Mouse (Mus musculus) forebrain, postnatal 0 days (tissue): ENCODE data around the gene Zfp12. TPM values are rescaled to one million over a fixed set of nuclear protein-coding genes. Genes with fewer than 3 reads are reported as not detected.
"Not testable (repeated sequence)": the region's sequence is repeated elsewhere in the genome, so short reads cannot be mapped to it uniquely, and the experiment has no call there.

Experiments
- ATAC-seq: fragments of 200-750 bp; cut with Nextera tagmentation; 2 replicates; pipeline ENCODE4 v1.8.0; 2017; ENCODE audit warnings: mild to moderate bottlenecking, moderate library complexity
- DNase-seq: peaks from one replicate; pipeline ENCODE4 v3.0.0-alpha.2; 2015
- H3K27ac ChIP-seq: fragments of 300-500 bp; sonication (generic); 2 replicates; pipeline ENCODE4 v1.5.1; 2014; ENCODE audit warnings: low read depth, mild to moderate bottlenecking, antibody characterized with exemption, low read length, moderate library complexity, mixed read lengths
- H3K27me3 ChIP-seq: fragments of 300-500 bp; sonication (generic); 2 replicates; pipeline ENCODE4 v1.6.1; 2014; ENCODE audit warnings: mild to moderate bottlenecking, low read length, mixed read lengths; ENCODE audit not compliant: insufficient read depth
- H3K36me3 ChIP-seq: fragments of 300-500 bp; sonication (generic); 2 replicates; pipeline ENCODE4 v1.6.1; 2014; ENCODE audit warnings: mild to moderate bottlenecking, moderate library complexity; ENCODE audit not compliant: insufficient read depth
- H3K4me1 ChIP-seq: fragments of 300-500 bp; sonication (generic); 2 replicates; pipeline ENCODE4 v1.6.1; 2014; ENCODE audit warnings: antibody characterized with exemption; ENCODE audit not compliant: insufficient read depth
- H3K4me2 ChIP-seq: fragments of 300-500 bp; sonication (generic); 2 replicates; pipeline ENCODE4 v1.6.1; 2014; ENCODE audit warnings: low read depth, mild to moderate bottlenecking, moderate library complexity
- H3K4me3 ChIP-seq: fragments of 300-500 bp; sonication (generic); 2 replicates; pipeline ENCODE4 v1.5.1; 2014; ENCODE audit warnings: low read depth, low read length, mixed read lengths
- H3K9ac ChIP-seq: fragments of 300-500 bp; sonication (generic); 2 replicates; pipeline ENCODE4 v1.6.1; 2014; ENCODE audit warnings: mild to moderate bottlenecking
- H3K9me3 ChIP-seq: fragments of 300-500 bp; sonication (generic); 2 replicates; pipeline ENCODE4 v1.6.1; 2016; ENCODE audit warnings: low read length
- CTCF ChIP-seq: sonication (generic); IDR thresholded peaks from 2 replicates; pipeline ENCODE4 v1.5.1; 2016; ENCODE audit warnings: antibody characterized with exemption, control low read depth, low read depth
- WGBS: fragments of 180-500 bp; shearing (Covaris S2); extraction: QIAGEN DNeasy Blood & Tissue Kit; methylation state at CpG from one replicate; pipeline ENCODE4 v1.1.7; 2014; 5-methylcytosine and 5-hydroxymethylcytosine counted together
- polyA plus RNA-seq: library from polyadenylated mRNA; unstranded; fragments of >200 nt; fragmentation: Nextera tagmentation; extraction: Ambion mirVana; gene quantifications from 2 replicates; pipeline ENCODE4 v1.2.1, GENCODE M21; 2015
- total RNA-seq: library from RNA; depleted of rRNA; stranded (reverse); fragments of >200 nt; gene quantifications from 2 replicates; pipeline ENCODE4 v1.2.3, GENCODE M21; 2014; rRNA removed

Gene Zfp12
- total RNA-seq (35.2 and 37.1 TPM in 2 replicates), polyA plus RNA-seq (11.9 and 14.0 TPM in 2 replicates)

DNA sequence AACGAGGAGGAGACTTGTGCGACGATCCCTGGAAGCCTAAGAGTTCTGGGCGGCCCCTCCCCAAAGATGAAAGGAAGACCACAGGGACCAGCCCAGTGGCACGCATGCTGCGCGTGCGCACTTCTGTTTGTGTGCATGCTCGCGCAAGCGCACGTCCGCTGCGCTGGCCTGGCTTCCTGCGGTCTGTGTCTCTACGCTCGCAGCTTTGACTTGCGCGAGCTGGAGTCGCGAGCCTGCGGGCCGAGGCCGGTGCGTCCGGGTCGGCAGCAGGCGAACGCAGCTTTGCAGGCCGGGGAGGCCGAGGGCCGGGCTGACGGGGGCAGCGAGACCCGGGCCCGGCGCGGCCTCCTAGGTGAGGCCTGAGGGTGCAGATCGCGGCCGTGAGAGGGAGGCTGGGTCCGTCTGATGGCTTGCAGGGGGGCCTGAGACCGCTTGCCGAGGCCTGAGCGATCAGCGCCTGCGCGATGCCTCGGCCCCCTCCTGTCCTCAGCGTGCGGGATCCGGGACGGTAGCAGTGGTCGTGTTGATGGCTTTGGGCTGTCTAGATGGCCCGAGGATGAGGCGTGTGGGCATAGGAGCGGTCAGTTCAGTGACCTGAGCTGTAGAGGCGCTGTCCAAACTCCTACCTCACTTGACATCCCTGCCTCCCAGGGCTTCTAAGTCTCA is at the start of gene Zfp12:
Zfp12 (plus strand) TSS at position 136 of the 666 bp plus-strand sequence.
- peaks cover 25% of the 10 kb centered on the region for H3K36me3 ChIP-seq
- H3K4me3 ChIP-seq, result peak within 1 kb of the TSS; percentile 94
- peak within 1 kb of the TSS; percentile 98 for H3K9ac ChIP-seq
- DNase-seq (peak; percentile 98), ATAC-seq (peak; percentile 99)
- H3K27me3 ChIP-seq, result no peaks in the 10 kb centered on the region
- peak within 1 kb of the TSS; percentile 97 for H3K27ac ChIP-seq
- peak; percentile 38 for TF ChIP-seq CTCF
- WGBS, result under 1% methylated on average over 58 of the region's 58 CpGs
- peak within 1 kb of the TSS; percentile 77 for H3K4me2 ChIP-seq
- peaks cover 6% of the 10 kb centered on the region; the same call in 1 of the 2 replicates for H3K4me1 ChIP-seq
- no peaks in the 10 kb centered on the region for H3K9me3 ChIP-seq

DNA sequence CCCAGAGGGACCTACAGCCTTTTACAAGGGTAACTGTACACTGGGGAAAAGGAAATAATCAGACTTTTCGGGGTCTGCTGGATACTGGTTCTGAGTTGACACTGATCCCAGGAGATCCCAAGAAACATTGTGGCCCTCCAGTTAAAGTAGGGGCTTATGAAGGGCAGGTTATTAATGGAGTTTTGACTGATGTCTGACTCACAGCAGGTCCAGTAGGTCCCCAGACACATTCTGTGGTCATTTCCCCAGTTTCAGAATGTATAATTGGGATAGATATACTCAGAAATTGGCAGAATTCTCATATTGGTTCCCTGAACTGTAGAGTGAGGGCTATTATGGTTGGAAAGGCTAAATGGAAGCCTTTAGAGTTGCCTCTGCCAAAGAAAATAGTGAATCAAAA is 46.9 kb upstream of the Zfp12 start:
- H3K4me1 ChIP-seq, DNase-seq, H3K9me3 ChIP-seq, H3K27me3 ChIP-seq, H3K4me2 ChIP-seq, H3K4me3 ChIP-seq, H3K27ac ChIP-seq, H3K9ac ChIP-seq, ATAC-seq, H3K36me3 ChIP-seq: not testable (repeated sequence)
- no CpG with 5 or more reads among the region's 1 CpGs for WGBS

DNA sequence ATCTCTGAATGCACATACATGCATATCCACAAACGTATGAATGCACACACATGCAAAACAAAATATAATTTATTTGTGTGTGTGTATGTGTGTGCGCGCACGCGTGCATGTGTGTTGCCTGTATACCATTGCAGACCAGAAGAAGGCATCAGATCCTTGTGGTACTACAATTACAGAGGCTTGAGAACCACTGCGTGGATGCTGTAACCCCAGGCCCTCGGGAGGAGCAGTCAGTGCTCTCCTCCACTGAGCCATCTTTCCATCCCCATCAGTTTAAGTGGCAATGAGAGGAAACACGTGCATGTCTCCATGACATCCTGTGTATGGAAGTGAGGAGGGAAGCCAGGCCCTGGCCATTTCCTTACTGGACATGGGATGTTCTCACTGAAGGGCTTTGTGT is 42.2 kb upstream of the Zfp12 start:
- H3K27me3 ChIP-seq, result no peaks in the 10 kb centered on the region
- no peaks in the 10 kb centered on the region for H3K36me3 ChIP-seq
- no peak overlapping the region for H3K27ac ChIP-seq
- ATAC-seq (no peak), DNase-seq (no peak)
- H3K9ac ChIP-seq, result no peak overlapping the region
- 88% methylated on average over 8 of the region's 8 CpGs for WGBS
- H3K4me1 ChIP-seq, result no peaks in the 10 kb centered on the region
- H3K4me3 ChIP-seq, result no peak overlapping the region
- no peak overlapping the region for H3K4me2 ChIP-seq
- no peaks in the 10 kb centered on the region for H3K9me3 ChIP-seq
- TF ChIP-seq CTCF, result no peak

DNA sequence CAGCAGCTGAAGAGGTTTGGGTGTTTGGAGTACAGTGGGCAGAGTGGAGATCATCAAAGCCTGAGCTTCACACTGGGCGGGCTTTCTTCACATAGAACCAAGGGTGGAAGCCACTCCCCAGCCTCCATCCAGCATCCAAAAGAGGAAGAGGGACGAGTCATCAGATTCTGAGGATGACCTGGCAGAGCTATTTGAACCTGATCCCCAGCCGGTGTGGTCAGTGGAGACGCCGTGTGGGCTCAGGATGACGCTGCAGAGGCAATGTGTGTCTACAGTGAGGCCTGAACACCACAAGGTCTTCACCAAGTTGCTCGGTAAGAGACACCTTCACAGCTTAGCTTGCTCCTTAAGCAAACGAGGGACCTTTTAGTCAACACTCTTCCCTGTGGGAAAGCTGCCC is 40.2 kb upstream of the Zfp12 start:
- not testable (repeated sequence) for H3K4me1 ChIP-seq, H3K9ac ChIP-seq, DNase-seq, H3K27me3 ChIP-seq, H3K4me2 ChIP-seq, ATAC-seq, H3K36me3 ChIP-seq, H3K27ac ChIP-seq, H3K4me3 ChIP-seq, H3K9me3 ChIP-seq
- 73% methylated on average over 8 of the region's 8 CpGs for WGBS

DNA sequence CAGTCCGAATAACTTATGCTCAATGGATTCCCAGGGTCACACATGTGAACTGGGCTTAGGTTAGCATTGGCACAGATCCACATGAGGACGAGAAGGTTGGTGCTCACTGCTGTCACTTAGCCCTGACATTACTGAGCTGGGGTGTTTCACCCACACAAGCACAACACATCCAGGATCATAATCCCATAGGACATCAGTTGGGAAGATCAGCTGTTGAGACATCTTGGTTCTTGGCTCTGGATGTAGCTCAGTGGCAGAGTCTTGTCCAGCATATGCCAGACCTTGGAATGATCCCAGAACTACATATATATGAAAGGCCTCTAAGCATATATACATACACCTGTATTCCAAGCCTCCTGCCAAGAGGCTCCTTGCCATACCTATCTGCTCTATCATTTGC is 39.8 kb upstream of the Zfp12 start:
- Histone ChIP-seq H3K4me1 (no peaks in the 10 kb centered on the region), H3K4me2 (no peak overlapping the region), H3K9ac (no peak overlapping the region), H3K27ac (no peak overlapping the region), H3K4me3 (no peak overlapping the region), H3K36me3 (no peaks in the 10 kb centered on the region), H3K27me3 (no peaks in the 10 kb centered on the region), H3K9me3 (no peaks in the 10 kb centered on the region)
- DNase-seq (no peak), ATAC-seq (no peak)
- 67% methylated on average over 2 of the region's 2 CpGs for WGBS
- TF ChIP-seq CTCF, result no peak

DNA sequence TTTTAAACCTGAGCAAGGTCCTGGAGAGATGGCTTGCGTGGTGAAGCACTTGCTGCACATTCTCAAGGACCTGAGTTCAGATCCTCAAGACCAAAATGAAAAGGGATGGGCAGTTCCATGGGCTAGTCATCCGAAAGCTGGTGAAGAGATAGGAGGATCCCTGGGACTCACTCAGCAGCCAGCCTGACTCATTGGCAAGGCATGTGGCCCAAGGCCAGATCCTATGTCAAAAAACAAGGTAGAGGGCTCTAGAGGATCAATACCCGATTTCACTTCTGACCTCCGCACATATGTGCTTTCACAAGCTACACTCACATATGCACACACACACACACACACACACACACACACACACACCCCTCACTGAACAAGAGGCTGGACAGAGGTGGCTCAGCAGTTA is 38.5 kb upstream of the Zfp12 start:
- Histone ChIP-seq H3K4me3 (no peak overlapping the region), H3K4me1 (no peaks in the 10 kb centered on the region), H3K9ac (no peak overlapping the region), H3K36me3 (no peaks in the 10 kb centered on the region), H3K27me3 (no peaks in the 10 kb centered on the region), H3K9me3 (no peaks in the 10 kb centered on the region), H3K27ac (no peak overlapping the region), H3K4me2 (no peak overlapping the region)
- 89% methylated on average over 4 of the region's 4 CpGs for WGBS
- TF ChIP-seq CTCF, result no peak
- ATAC-seq (no peak), DNase-seq (no peak)

DNA sequence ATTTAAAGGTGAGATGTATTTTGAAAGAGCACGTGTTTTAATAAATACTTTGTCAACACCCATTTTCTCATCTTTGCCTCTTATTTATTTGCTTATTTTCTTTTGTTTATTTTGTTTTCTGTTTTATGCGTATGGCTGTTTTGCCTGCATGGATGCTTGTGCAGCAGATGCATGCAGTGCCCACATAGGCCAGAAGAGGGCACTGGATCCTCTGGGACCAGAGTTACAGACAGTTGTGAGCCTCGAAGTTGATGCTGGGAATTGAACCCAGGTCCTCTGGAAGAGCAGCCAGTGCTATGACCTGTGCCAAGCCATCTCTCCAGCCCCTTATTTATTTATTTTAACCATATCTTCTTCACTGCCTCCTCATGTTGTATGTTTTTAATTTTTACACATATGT is 29.9 kb upstream of the Zfp12 start:
- H3K27ac ChIP-seq, result no peak overlapping the region
- no peaks in the 10 kb centered on the region for H3K4me1 ChIP-seq
- H3K4me3 ChIP-seq, result no peak overlapping the region
- H3K4me2 ChIP-seq, result no peak overlapping the region
- 77% methylated on average over 3 of the region's 3 CpGs for WGBS
- H3K9me3 ChIP-seq, result no peaks in the 10 kb centered on the region
- H3K36me3 ChIP-seq, result no peaks in the 10 kb centered on the region
- ATAC-seq, result no peak
- no peak for DNase-seq
- no peak overlapping the region for H3K9ac ChIP-seq
- H3K27me3 ChIP-seq, result no peaks in the 10 kb centered on the region
- TF ChIP-seq CTCF, result 0 out of 2 replicates have a peak, but pooled peaks have one; percentile 7
